Mouse (Mus musculus) brain, adult 10 weeks (tissue): ENCODE results near the gene Thsd7b. TPM values are rescaled to one million over a fixed set of nuclear protein-coding genes. Genes with fewer than 3 reads are reported as not detected.

Experiments
- polyA plus RNA-seq: library from polyadenylated mRNA; stranded (reverse); fragments of 350-450 nt; fragmentation: Illumina TruSeq; extraction: RNeasy Lipid Tissue Mini Kit (QIAGEN cat#74804); gene quantifications from one replicate; pipeline ENCODE4 v1.2.3, GENCODE M21; 2015; ENCODE audit warnings: low read depth, low replicate concordance

Gene Thsd7b
- polyA plus RNA-seq: 3.8 TPM

DNA sequence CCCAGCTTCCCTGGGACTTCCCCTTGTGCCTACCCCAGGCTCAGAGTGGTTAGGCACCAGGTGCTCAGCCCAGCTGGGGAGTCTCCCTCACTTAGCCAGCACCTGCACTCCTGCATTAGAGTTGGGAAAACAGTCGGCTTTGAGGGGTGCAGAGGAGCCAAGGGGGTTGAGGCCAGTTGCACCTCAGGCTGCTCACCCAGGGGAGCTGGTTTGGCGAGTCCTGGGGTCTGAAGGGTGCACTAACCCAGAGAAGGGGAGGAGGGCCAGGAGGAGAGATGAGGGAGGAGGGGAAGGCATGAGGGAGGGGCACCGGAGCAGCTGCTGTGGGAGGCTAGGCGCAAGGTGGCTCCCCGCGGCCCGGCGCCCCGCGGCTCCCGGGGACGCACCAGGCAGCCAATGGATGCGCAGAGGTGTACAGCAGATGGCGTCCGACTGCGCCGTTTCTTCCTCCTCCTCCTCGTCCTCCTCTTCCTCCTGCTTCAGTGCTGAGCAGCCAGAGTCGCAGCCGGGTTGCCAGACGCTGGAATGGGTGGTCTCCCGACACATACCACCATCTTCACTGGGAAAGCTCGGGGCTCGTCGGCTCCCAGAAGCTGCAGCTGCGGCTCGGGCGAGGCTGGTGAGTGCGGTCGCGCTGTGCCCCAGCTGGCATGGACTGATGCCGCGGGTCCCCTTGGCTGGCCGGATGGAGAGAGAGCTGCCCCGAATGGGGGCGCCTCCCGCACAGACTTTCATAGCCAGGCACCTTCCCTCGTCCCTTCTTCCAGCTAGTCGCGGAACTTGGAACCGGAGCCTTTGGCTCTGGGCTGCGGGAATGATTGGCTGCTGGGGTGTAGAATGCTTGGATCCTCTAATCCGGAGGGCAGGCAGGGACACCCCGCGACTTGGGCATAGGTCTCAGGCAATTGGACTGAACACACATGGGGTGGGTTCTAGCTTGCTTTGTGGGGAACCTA, at the start of gene Thsd7b:
Gene Thsd7b, plus strand, starts transcription at position 321 of the 956 bp plus-strand sequence.

